Mouse (Mus musculus) brain, embryonic 14.5 days (tissue): Measurements from ENCODE around the gene Mxra8.

Experiments
- CTCF ChIP-seq: fragments of 200-500 bp; IDR thresholded peaks from 2 replicates; pipeline ENCODE4 v1.5.1; 2012; ENCODE audit warnings: inconsistent platforms, mild to moderate bottlenecking, moderate library complexity, borderline replicate concordance; ENCODE audit not compliant: insufficient read depth, insufficient read length; ENCODE audit errors: extremely low read depth
- POLR2A ChIP-seq: fragments of 200-500 bp; IDR thresholded peaks from 2 replicates; pipeline ENCODE4 v1.6.1; 2012; ENCODE audit warnings: mild to moderate bottlenecking, inconsistent platforms, borderline replicate concordance; ENCODE audit not compliant: poor library complexity, insufficient read depth, insufficient read length, severe bottlenecking; ENCODE audit errors: extremely low read depth

GRCm38 (mm10) chr4:155802741-155803339 is 36.6 kb upstream of the Mxra8 start, which contains the start of gene Mrpl20:
- TF ChIP-seq CTCF (no peak), POLR2A (no peak)
